Mouse (Mus musculus): ENCODE measurements around the gene Cdh24. TPM values are rescaled to one million over a fixed set of nuclear protein-coding genes. Genes with fewer than 3 reads are reported as not detected.
A peak's percentile ranks its signal among the peaks of the same experiment; 100 is the strongest.

Cdh24 gene
- polyA plus RNA-seq, 1 experiment from 2014 or later: 8.1 TPM

DNA sequence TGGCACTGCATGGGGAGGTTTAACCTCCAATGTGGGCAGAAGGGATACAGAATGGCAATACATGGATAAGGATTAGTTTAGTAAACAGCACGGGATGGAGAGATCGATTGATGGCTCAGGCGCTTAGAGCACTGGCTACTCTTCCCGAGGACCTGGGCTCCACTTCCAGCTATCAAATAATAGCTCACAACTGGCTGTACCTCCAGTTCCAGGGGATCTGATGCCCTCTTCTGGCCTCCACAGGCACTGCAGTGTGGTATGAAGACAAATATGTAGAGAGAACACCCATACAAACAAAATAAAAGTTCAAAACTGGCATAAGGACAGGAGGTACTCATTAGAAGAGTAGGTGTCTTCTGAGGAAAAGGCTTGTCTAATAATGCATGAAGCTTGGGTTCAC, 28.2 kb upstream of the Cdh24 start:
- H3K4me1 ChIP-seq (replicated peaks; ENCODE audit: control insufficient read depth, insufficient read depth, low read length): no peaks in the 10 kb centered on the region
- H3K36me3 ChIP-seq (ENCODE audit: control insufficient read depth, insufficient read depth): peaks cover 38% of the 10 kb centered on the region
- no peak overlapping the region for H3K4me2 ChIP-seq (ENCODE audit: low read length)
- WGBS: 77% methylated on average over 4 of the region's 4 CpGs
- no peak overlapping the region for H3K9ac ChIP-seq (replicated peaks; ENCODE audit: low read depth, low read length)
- no peak overlapping the region for H3K4me3 ChIP-seq (replicated peaks; ENCODE audit: low read length)
- no peak for ATAC-seq
- H3K9me3 ChIP-seq (ENCODE audit: control insufficient read depth, low read length): no peaks in the 10 kb centered on the region
- H3K27me3 ChIP-seq (replicated peaks; ENCODE audit: control insufficient read depth, insufficient read depth, low read length): no peaks in the 10 kb centered on the region
- no peak overlapping the region for H3K27ac ChIP-seq (ENCODE audit: low read length)

- Histone ChIP-seq H3K27me3 (replicated peaks; ENCODE audit: control insufficient read depth, insufficient read depth, low read length) (no peaks in the 10 kb centered on the region), H3K9me3 (ENCODE audit: control insufficient read depth, low read length) (no peaks in the 10 kb centered on the region), H3K4me1 (replicated peaks; ENCODE audit: control insufficient read depth, insufficient read depth, low read length) (no peaks in the 10 kb centered on the region), H3K36me3 (ENCODE audit: control insufficient read depth, insufficient read depth) (peaks cover 64% of the 10 kb centered on the region), H3K27ac (ENCODE audit: low read length) (no peak overlapping the region), H3K4me2 (ENCODE audit: low read length) (no peak overlapping the region), H3K4me3 (replicated peaks; ENCODE audit: low read length) (no peak overlapping the region), H3K9ac (replicated peaks; ENCODE audit: low read depth, low read length) (no peak overlapping the region)
- WGBS: 89% methylated on average over 10 of the region's 10 CpGs
- ATAC-seq: no peak
These were observed 23.5 kb upstream of the Cdh24 start for GRCm38 (mm10) chr14:54664477-54665222.

DNA sequence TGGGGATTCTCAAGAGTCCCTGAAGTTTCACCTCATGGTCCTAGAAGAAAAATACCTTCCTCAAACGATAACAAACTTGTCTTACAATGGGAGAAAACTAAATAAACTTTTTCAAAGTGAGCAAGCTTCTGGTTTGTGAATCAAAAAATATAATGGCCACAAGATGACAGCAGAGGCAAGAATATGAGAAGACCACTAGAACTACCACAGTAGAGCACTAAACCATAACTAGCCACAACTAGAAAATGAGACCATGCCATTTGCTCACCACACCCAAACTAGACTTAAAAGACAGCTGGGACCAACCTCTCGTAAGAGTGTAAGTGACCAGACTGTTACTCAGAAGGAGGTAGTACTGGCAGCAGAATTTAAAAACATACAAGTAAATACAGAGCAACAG, 18.8 kb upstream of the Cdh24 start:
- Histone ChIP-seq H3K4me2 (ENCODE audit: low read length) (no peak overlapping the region), H3K27ac (ENCODE audit: low read length) (no peak overlapping the region), H3K36me3 (ENCODE audit: control insufficient read depth, insufficient read depth) (peaks cover 58% of the 10 kb centered on the region), H3K27me3 (replicated peaks; ENCODE audit: control insufficient read depth, insufficient read depth, low read length) (no peaks in the 10 kb centered on the region), H3K9me3 (ENCODE audit: control insufficient read depth, low read length) (no peaks in the 10 kb centered on the region), H3K4me3 (replicated peaks; ENCODE audit: low read length) (no peak overlapping the region), H3K9ac (replicated peaks; ENCODE audit: low read depth, low read length) (no peak overlapping the region), H3K4me1 (replicated peaks; ENCODE audit: control insufficient read depth, insufficient read depth, low read length) (no peaks in the 10 kb centered on the region)
- 96% methylated on average over 2 of the region's 2 CpGs for WGBS
- no peak for ATAC-seq

GRCm38 (mm10) chr14:54653496-54653895, 12.3 kb upstream of the Cdh24 start:
- under 1% methylated on average over 12 of the region's 12 CpGs for WGBS
- peaks cover 33% of the 10 kb centered on the region for H3K36me3 ChIP-seq (ENCODE audit: control insufficient read depth, insufficient read depth)
- peak overlapping the region; percentile 73 for H3K4me3 ChIP-seq (replicated peaks; ENCODE audit: low read length)
- H3K4me1 ChIP-seq (replicated peaks; ENCODE audit: control insufficient read depth, insufficient read depth, low read length): peaks cover 44% of the 10 kb centered on the region
- H3K9ac ChIP-seq (replicated peaks; ENCODE audit: low read depth, low read length): peak overlapping the region; percentile 85
- H3K4me2 ChIP-seq (ENCODE audit: low read length): peak overlapping the region; percentile 80
- peak overlapping the region; percentile 90 for H3K27ac ChIP-seq (ENCODE audit: low read length)
- H3K27me3 ChIP-seq (replicated peaks; ENCODE audit: control insufficient read depth, insufficient read depth, low read length): no peaks in the 10 kb centered on the region
- H3K9me3 ChIP-seq (ENCODE audit: control insufficient read depth, low read length): no peaks in the 10 kb centered on the region
- peak; percentile 90 for ATAC-seq

GRCm38 (mm10) chr14:54652787-54653186, 11.6 kb upstream of the Cdh24 start:
- no peaks in the 10 kb centered on the region for H3K27me3 ChIP-seq (replicated peaks; ENCODE audit: control insufficient read depth, insufficient read depth, low read length)
- H3K4me1 ChIP-seq (replicated peaks; ENCODE audit: control insufficient read depth, insufficient read depth, low read length): peaks cover 50% of the 10 kb centered on the region
- H3K9me3 ChIP-seq (ENCODE audit: control insufficient read depth, low read length): no peaks in the 10 kb centered on the region
- 0 out of 2 replicates have a peak, but pooled peaks have one; percentile 7 for ATAC-seq
- peak overlapping the region; percentile 73 for H3K4me3 ChIP-seq (replicated peaks; ENCODE audit: low read length)
- WGBS: 0% methylated on average over 7 of the region's 7 CpGs
- H3K27ac ChIP-seq (ENCODE audit: low read length): peak overlapping the region; percentile 90
- H3K4me2 ChIP-seq (ENCODE audit: low read length): peak overlapping the region; percentile 80
- H3K36me3 ChIP-seq (ENCODE audit: control insufficient read depth, insufficient read depth): peaks cover 33% of the 10 kb centered on the region
- peak overlapping the region; percentile 85 for H3K9ac ChIP-seq (replicated peaks; ENCODE audit: low read depth, low read length)

DNA sequence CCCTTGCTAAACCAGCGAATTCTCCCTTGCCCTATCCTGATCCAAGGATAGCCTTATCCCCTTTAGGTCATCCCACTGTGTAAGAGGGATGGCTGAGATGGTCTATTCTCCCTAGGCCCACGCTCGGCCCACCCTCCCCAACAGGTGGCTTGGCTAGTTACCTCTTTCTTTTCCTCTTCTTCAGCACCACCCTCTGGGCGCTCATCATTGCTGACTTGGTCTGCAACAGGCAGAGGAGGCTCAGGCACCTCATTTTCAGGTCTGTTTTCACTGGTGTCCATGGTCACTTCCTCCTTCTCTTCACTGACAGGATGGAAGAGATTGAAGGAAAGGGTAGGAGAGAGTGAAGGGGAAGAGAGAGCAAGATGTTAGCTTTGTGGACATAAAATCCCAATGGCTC, 10.4 kb upstream of the Cdh24 start:
- WGBS: 72% methylated on average over 4 of the region's 4 CpGs
- Histone ChIP-seq H3K9ac (replicated peaks; ENCODE audit: low read depth, low read length) (no peak overlapping the region), H3K4me2 (ENCODE audit: low read length) (peak overlapping the region; percentile 80), H3K36me3 (ENCODE audit: control insufficient read depth, insufficient read depth) (peaks cover 34% of the 10 kb centered on the region), H3K4me3 (replicated peaks; ENCODE audit: low read length) (no peak overlapping the region), H3K27me3 (replicated peaks; ENCODE audit: control insufficient read depth, insufficient read depth, low read length) (no peaks in the 10 kb centered on the region), H3K4me1 (replicated peaks; ENCODE audit: control insufficient read depth, insufficient read depth, low read length) (peaks cover 50% of the 10 kb centered on the region), H3K9me3 (ENCODE audit: control insufficient read depth, low read length) (no peaks in the 10 kb centered on the region), H3K27ac (ENCODE audit: low read length) (no peak overlapping the region)
- ATAC-seq: 0 out of 2 replicates have a peak, but pooled peaks have one; percentile 5

- peak overlapping the region; percentile 24; the same call in 1 of the 2 replicates for H3K4me2 ChIP-seq (ENCODE audit: low read length)
- peaks cover 50% of the 10 kb centered on the region for H3K4me1 ChIP-seq (replicated peaks; ENCODE audit: control insufficient read depth, insufficient read depth, low read length)
- peaks cover 41% of the 10 kb centered on the region for H3K36me3 ChIP-seq (ENCODE audit: control insufficient read depth, insufficient read depth)
- 65% methylated on average over 23 of the region's 23 CpGs for WGBS
- peak overlapping the region; percentile 7; the same call in 1 of the 2 replicates for H3K4me3 ChIP-seq (replicated peaks; ENCODE audit: low read length)
- no peaks in the 10 kb centered on the region for H3K27me3 ChIP-seq (replicated peaks; ENCODE audit: control insufficient read depth, insufficient read depth, low read length)
- H3K9me3 ChIP-seq (ENCODE audit: control insufficient read depth, low read length): no peaks in the 10 kb centered on the region
- H3K9ac ChIP-seq (replicated peaks; ENCODE audit: low read depth, low read length): no peak overlapping the region
- H3K27ac ChIP-seq (ENCODE audit: low read length): no peak overlapping the region
- peak; percentile 62 for ATAC-seq
These were observed 9.7 kb upstream of the Cdh24 start for GRCm38 (mm10) chr14:54650621-54651454.

GRCm38 (mm10) chr14:54647900-54648299, 6.7 kb upstream of the Cdh24 start:
- no peak overlapping the region for H3K4me3 ChIP-seq (replicated peaks; ENCODE audit: low read length)
- no peak overlapping the region for H3K27ac ChIP-seq (ENCODE audit: low read length)
- H3K4me2 ChIP-seq (ENCODE audit: low read length): no peak overlapping the region
- H3K4me1 ChIP-seq (replicated peaks; ENCODE audit: control insufficient read depth, insufficient read depth, low read length): peaks cover 44% of the 10 kb centered on the region
- 75% methylated on average over 4 of the region's 4 CpGs for WGBS
- peaks cover 66% of the 10 kb centered on the region for H3K36me3 ChIP-seq (ENCODE audit: control insufficient read depth, insufficient read depth)
- H3K9me3 ChIP-seq (ENCODE audit: control insufficient read depth, low read length): no peaks in the 10 kb centered on the region
- H3K9ac ChIP-seq (replicated peaks; ENCODE audit: low read depth, low read length): no peak overlapping the region
- ATAC-seq: no peak
- no peaks in the 10 kb centered on the region for H3K27me3 ChIP-seq (replicated peaks; ENCODE audit: control insufficient read depth, insufficient read depth, low read length)

DNA sequence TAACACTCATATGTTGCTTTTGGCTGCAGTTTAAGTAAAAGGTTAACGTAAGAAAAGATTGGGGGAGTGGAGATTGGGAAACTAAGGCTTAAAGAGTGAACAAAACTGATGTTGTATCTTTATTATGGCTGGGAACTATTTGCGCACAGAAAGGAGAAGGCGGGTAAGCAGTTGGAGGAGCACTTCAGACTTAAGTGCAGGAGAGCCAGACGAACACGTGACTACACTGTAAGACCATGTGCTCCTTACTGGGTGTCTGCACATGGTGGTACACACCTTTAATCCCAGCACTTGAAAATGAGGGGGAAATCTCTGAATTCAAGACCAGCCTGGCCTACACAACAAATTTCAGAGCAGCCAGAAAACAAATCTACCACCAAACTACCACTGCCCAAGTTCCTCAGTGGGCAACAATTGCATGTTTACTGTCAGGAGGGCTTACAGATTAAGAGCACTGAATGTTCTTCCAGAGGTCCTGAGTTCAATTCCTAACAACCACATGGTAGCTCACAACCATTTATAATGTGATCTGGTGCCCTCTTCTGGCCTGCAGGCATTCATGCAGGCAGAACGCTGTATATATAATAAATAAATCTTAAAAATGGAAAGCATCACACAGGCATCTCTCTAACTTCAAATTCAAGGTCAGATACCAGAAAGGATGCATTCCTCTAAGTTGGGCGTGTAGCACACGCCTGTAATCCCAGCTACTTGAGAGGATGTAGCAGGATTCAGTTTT, 5.9 kb upstream of the Cdh24 start:
- Histone ChIP-seq H3K36me3 (ENCODE audit: control insufficient read depth, insufficient read depth) (peaks cover 73% of the 10 kb centered on the region), H3K27me3 (replicated peaks; ENCODE audit: control insufficient read depth, insufficient read depth, low read length) (no peaks in the 10 kb centered on the region)

More for the DNA sequence above, 5.9 kb upstream of the Cdh24 start:
- no peak overlapping the region for H3K4me2 ChIP-seq (ENCODE audit: low read length)
- no peak overlapping the region for H3K4me3 ChIP-seq (replicated peaks; ENCODE audit: low read length)
- no peak overlapping the region for H3K9ac ChIP-seq (replicated peaks; ENCODE audit: low read depth, low read length)
- WGBS: 91% methylated on average over 8 of the region's 8 CpGs
- ATAC-seq: no peak
- peaks cover 41% of the 10 kb centered on the region for H3K4me1 ChIP-seq (replicated peaks; ENCODE audit: control insufficient read depth, insufficient read depth, low read length)
- H3K27ac ChIP-seq (ENCODE audit: low read length): no peak overlapping the region
- H3K9me3 ChIP-seq (ENCODE audit: control insufficient read depth, low read length): no peaks in the 10 kb centered on the region

Measured in forebrain, embryonic 16.5 days (tissue).